Mouse (Mus musculus) spleen, postnatal 10 days (tissue): Measurements from ENCODE around the gene Kdm5a.

Source experiments
- DNase-seq, 2 experiments: peaks; one replicate each; pipeline ENCODE4 v3.0.0; 2021 to 2022; ENCODE audit warnings: low spot score in 2 of 2

Gene Kdm5a

GRCm38 (mm10) chr6:120471991-120472441, 108.1 kb downstream of the Kdm5a start:
- DNase-seq, result no peak

DNA sequence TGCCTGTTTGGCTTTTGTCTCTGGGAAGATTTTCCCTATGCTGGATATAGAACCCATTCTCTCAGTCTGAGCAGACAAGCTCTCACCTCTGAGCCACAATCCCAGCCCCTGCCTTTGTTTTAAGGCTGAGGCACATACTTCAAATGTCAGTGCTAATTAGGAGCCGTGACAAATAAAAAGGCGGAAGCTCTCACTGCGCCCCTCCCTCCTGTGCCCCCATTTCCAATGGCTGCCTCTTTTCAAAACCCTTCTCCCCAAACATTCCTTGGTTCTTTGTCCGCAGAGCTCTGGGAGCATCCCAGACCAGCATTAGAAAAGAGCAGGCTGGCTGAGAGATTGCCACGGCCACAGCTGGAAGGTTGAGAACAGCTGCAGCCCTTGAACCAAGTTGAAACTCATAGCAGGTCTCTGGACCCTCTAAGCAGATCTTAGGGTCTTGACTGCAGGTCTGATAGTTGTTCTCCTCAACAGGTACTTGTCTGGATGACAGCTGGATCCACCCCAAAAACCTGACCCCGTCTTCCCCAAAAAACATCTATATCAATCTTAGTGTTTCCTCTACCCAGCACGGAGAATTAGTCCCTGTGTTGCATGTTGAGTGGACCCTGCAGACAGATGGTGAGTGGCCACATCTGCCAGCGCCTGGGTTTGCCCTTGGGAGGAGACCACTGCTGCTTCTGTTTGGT, 108.7 kb downstream of the Kdm5a start:
- no peak for DNase-seq

- peak in 1 of 2 experiments; percentile 65 for DNase-seq
Measured at GRCm38 (mm10) chr6:120473427-120473826, 109.5 kb downstream of the Kdm5a start.

- no peak for DNase-seq
Measured at GRCm38 (mm10) chr6:120475288-120475687, 111.4 kb downstream of the Kdm5a start.

GRCm38 (mm10) chr6:120479302-120479701, 115.4 kb downstream of the Kdm5a start:
- DNase-seq, result peak in 1 of 2 experiments; percentile 7

DNA sequence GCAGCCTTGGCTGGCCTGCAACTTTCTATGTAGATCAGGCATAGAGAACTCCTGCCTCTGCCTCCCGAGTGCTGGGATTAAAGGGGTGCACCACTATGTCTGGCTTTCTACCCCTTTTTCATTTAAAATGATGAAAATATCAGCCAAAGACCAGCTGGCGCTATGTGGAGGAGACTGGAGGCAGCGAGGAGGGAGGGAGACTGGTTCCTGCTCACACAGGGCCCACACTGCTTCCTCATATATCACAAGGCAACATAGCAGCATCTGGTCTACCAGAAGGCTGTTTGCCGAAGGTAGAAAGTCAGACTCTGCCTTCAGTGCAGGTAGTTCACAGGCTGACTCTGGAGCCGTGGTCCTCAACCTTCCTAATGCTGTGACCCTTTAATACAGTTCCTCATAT, 116.4 kb downstream of the Kdm5a start:
- no peak for DNase-seq

- DNase-seq, result peak; percentile 14 to 65
Measured at GRCm38 (mm10) chr6:120481538-120481937, 117.6 kb downstream of the Kdm5a start.

DNA sequence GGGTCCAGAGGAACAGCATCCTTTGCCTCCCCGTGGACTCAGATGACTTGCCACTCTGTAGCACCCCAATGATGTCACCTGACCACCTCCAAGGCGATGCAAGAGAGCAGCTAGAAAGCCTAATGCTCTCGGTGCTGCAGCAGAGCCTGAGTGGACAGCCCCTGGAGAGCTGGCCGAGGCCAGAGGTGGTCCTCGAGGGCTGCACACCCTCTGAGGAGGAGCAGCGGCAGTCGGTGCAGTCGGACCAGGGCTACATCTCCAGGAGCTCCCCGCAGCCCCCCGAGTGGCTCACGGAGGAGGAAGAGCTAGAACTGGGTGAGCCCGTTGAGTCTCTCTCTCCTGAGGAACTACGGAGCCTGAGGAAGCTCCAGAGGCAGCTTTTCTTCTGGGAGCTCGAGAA, 118.1 kb downstream of the Kdm5a start:
- DNase-seq, result peak in 1 of 2 experiments; percentile 4

GRCm38 (mm10) chr6:120482756-120483155, 118.8 kb downstream of the Kdm5a start:
- DNase-seq, result peak in 1 of 2 experiments; percentile 5

DNA sequence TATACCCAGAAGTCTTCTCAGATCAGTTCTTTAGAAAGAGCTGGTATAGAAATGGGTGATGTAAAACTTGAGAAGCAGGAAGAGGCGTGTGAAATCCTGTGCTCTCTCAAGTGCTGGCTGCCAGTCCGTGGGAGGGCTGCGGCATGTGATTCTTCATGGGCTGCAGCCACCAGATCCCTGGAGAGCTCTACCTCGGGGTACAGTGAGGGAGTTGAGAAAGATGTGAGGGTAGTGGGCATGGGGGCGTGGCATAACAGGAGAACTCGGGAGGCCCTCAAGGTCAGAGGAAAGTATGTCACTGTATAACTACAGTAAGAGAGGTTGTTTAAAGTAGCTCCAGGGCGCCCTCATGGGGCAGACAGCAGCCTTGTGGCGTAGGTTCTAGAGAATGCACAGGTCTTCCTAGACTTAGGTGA, 119.3 kb downstream of the Kdm5a start:
- peak; percentile 50 to 80 for DNase-seq

GRCm38 (mm10) chr6:120485038-120485437, 121.1 kb downstream of the Kdm5a start:
- DNase-seq, result peak in 1 of 2 experiments; percentile 10

DNA sequence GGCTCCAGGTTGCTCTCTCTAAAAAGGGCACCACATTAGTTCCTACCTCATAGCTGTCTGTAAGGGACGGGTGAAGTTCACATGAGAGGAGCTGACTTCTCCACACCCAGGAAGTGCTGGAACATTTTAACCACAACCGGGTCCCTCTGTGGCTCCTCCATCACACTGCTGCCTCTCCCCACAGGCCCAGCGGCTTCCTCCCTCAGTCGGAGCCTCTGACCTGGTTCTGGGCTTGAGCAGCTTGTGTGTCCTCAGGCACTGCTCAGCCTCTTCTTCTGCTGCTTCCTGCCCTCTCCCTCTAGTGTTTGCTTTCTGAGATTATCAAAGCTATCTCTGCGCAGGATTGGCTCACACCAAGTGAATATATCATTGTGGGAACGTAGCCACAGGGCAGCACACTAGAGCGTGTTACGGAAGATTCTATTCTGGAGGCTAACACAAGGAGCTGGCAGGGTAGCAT, 122.2 kb downstream of the Kdm5a start:
- no peak for DNase-seq

- DNase-seq, result no peak
Measured at GRCm38 (mm10) chr6:120488647-120489046, 124.7 kb downstream of the Kdm5a start.

DNA sequence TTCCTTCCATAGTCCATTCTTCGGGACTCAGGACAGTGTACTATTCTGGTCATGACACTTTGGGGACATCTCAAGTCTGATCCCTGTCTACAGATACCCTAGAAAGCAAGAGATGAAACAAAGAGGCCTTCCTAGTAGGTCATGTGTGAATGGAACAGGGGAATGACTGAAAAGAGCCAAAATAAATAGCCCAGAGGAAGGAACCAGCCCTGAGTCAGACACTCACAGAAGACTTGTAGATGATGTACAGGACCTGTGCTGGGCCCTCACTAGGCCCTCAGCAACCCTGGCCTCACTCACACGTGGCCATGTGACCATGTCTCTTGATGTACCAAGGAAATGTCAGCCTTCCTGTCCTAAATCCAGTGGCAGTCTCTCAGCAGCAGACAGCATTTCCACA, 125.5 kb downstream of the Kdm5a start:
- DNase-seq, result no peak

DNA sequence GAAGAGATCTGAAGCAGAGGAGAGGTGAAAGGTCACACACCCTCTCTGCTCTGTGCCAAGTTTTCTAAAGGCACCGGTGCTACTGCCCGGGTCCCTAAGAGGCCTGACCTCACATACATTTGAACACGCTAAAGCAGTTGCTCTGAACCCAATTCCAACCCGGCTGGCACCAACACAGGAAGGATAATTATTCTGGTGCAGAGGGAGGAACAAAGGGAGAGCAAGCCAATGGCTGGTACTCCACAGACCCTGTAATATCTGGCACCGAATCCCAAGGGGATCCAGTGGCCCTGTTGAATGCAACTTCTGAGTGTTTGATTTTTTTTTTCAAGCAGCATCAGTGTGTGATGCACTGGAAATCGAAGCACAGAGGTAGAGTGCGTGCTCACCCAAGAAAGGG, 127.1 kb downstream of the Kdm5a start:
- DNase-seq, result no peak

DNA sequence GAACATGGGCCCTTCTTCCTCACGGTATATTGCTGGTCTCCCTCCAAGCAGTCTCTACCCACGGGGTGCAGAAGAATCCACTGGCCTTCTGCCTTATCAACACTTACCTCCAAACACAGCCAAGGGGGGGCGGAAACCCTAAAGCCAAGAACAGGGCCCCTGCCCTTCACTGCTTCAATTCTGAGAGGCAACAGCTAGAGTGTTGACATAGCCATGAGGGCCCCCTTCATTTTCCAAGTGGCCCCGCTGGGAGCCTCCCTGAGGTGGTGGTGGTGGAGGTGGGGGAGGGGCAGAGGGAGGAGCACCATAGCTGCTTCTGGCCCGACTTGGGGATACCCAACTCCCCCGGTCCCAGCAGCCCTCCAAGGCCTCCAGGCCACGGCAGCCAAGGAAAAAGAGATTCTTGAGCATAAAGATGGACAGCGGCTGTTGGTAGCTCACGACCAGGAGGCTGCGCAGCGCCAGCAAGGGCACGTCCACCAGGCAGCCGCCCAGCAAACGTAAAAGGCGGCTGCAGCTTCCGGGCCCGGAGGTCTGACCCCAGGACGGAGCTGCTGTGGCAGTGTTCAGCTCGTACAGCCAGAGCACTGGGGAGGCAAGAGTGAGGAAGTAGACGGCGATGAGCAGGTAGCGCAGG, 128.1 kb downstream of the Kdm5a start:
- no peak for DNase-seq

- DNase-seq, result peak; percentile 33 to 49
Measured at GRCm38 (mm10) chr6:120492499-120493373, 128.8 kb downstream of the Kdm5a start.

- peak; percentile 20 to 41 for DNase-seq
Measured at GRCm38 (mm10) chr6:120493374-120494181, 129.7 kb downstream of the Kdm5a start, which contains the start of gene Tmem121b. Gene Tmem121b (minus strand): TSS chr6:120493807.
